Mouse (Mus musculus) left cerebral cortex, adult 9 months (tissue): ENCODE measurements around the gene Suox.
"Not testable (repeated sequence)": the region's sequence is repeated elsewhere in the genome, so short reads cannot be mapped to it uniquely, and the experiment has no call there.

Source experiments
- DNase-seq, 2 experiments: peaks; one replicate each; pipeline ENCODE4 v3.0.0; 2022; ENCODE audit warnings: low spot score in 2 of 2

Suox gene

GRCm38 (mm10) chr10:128664808-128665207 lies 9.1 kb downstream of the Suox start:
- no peak for DNase-seq

- DNase-seq: no peak
These were observed 10.2 kb downstream of the Suox start for GRCm38 (mm10) chr10:128663441-128664220.

DNA sequence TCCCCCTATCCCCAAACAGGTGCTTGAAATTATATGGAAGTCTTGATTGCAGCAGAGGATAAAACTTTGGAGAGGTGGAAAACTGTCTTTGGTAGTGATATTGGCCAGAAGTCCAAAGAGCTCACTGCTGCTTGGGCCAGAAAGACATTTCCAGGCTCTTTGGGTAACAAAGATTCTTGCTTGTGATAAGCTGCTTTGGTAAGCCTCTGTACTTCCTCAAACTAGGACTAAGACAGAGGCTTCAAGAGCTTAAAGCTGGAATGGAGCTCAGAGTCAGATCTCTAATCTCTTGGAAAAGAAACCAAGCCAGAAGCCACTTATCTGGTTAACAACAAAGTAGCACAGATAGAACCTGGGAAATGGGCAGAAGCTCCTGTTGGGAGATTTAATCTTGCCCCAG lies 11.4 kb downstream of the Suox start:
- no peak for DNase-seq

DNA sequence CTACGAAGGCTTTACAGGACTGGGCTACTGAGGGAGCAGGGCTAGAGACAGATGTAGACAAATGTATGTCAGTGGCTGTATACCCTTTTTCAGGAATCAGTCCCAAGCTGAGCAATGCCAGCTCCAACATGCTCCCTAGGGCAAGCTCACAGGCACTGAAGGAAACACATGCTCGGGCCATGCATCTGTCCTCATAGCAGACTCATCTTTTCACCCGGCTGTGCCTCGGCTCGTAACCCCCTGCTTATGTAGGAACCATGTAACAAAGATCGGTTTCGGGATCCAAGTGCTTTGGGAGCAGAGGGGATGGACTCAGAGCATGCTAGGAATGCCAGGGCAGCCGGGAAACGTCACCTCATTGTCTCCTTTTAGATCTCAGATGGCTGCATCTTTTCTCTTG lies 14.4 kb downstream of the Suox start:
- no peak for DNase-seq

GRCm38 (mm10) chr10:128657844-128658243 lies 16.0 kb downstream of the Suox start:
- no peak for DNase-seq

- DNase-seq: no peak
These were observed 17.1 kb downstream of the Suox start for GRCm38 (mm10) chr10:128656731-128657130.

DNA sequence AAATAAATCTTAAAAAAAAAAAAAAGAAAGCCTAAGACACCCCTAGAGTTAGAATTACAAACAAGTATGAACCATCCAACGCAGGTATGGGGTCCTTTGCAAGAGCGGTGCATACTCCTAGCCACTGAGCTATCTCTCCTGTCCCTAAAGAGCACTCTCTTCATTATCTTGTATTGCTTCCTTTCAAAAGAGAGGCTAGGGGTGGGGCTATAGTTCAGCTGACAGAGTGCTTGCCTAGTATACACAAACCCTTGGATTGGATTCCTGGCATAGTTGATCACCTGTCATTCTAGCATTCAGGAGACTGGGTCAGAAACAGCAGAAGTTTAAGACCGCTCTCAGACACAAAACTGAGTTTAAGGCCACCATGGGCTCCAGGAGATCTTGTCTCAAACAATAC lies 18.6 kb downstream of the Suox start:
- no peak for DNase-seq

DNA sequence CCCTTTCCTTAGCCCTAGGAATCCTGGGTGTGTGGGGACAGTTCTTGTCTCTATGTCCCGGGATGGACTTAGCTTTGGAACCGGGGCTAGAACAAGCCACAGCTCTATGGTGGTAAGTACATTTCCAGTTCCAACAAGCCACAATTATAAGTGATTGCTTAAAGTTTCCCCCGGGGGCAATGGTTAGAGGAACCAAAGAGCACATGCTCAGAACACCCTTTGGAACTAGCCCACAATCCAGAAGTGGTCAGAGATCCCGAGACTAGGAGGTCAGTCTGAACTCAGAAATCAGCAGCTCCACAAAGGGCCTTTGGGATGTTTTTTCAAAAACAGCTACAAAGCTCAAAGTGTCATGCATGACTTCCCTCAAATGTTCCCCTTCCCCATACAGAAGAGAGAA lies 20.0 kb downstream of the Suox start:
- DNase-seq: no peak

DNA sequence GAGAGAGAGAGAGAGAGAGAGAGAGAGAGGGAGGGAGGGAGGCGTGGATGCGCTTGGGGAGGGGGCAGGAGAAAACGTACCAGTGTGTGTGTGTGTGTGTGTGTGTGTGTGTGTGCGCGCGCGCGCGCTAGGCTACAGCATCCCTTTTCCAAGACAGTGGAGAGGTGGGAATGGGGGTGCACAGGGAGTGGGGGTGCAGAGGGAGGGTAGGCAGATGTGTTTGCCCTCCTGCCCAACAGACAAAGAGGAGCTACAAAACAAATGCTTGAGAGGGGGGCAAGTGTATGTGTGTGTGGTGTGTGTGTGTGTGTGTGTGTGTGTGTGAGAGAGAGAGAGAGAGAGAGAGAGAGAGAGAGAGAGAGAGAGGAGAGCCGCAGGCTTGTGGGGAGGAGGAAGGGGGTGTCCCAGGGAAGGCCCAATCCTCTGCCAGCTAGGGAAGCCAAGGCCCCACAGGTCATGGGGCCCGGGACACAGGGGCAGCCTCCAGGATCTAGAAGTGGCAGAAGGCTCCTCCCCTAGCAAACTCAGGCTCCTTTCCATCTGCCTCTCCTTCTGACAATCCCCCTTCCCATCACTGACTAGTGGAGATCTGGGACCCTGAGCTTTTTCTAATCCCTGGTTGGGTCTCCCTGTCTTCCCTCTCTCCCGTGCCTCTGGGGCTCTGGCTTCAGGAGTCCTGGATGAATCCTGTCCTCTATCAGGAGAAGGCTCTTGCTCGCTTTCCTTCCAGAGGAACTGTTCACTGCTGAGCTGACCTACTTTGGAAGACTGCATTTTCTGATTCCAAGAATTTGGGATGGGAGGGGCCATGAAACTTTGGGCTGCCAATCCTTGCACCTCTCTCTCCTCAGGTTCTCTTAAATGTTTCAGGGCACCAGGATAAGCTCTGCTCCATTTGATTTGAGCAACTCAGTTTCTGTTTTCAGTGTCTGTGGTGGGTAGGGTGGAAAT lies 27.5 kb downstream of the Suox start:
- peak in 1 of 2 experiments; percentile 29 for DNase-seq

- DNase-seq: peak in 1 of 2 experiments; percentile 34
These were observed 28.5 kb downstream of the Suox start, which contains the start of gene Ikzf4 for GRCm38 (mm10) chr10:128645111-128646011. Ikzf4 (minus strand) TSS chr10:128645991.

GRCm38 (mm10) chr10:128642749-128643148 lies 31.1 kb downstream of the Suox start:
- DNase-seq: no peak

DNA sequence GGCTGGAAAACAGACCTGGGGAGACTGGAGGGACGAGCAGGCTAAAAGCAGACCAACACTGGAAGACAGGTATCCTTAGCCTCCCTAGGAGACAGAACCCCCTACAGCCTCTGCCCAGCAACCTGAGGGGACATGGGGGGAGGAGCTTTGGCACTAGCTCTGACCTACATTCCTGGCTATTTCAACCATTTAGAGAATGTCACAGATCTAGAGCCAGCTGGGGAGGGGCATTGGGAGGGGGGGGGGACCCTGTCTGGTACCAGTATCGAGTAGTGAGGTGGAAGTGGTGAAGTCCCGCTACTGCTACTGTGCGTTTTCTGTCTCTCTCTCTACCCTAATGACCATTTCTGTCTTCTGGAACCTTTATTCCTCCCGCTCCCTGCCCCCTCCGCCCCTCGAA lies 32.0 kb downstream of the Suox start:
- no peak for DNase-seq

GRCm38 (mm10) chr10:128640891-128641290 lies 33.0 kb downstream of the Suox start:
- DNase-seq: no peak

DNA sequence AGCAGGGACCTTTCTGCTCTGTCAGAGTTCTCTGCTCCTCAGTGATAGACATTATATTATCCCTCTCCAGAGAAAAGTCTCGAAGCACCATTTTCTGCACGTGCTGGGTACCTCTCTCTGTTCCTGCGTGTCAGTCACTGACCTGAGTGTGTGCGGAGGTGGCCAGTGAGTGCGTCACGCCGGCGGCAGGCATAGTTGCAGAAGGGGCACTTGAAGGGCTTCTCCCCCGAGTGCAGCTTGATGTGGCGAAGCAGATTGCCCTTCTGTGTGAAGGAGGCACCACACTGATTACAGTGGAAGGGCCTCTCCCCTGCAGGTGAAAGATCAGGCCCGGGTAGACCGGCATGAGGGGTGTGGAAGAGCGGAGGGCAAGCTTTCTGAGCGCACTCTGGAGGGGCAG lies 33.9 kb downstream of the Suox start:
- no peak for DNase-seq

DNA sequence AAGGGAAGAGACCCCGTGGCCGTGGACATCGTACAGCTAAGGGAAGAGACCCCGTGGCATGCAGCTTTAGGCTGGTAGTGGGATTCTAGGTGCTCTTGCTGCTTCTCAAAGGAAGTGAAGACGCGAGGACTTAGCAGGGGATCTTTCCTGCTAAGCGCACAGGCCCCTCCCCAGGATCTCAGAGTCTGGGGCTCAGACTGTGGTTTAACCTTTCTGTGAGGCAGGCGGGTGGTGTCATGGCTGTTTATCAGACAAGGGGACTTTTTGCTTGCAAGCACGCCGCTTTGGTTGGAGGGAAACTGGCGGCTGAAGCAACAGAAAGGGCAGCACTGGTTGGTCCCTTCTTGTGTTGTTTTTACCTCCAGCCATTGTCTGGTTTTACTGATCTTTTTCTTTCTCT lies 36.9 kb downstream of the Suox start:
- DNase-seq: no peak

DNA sequence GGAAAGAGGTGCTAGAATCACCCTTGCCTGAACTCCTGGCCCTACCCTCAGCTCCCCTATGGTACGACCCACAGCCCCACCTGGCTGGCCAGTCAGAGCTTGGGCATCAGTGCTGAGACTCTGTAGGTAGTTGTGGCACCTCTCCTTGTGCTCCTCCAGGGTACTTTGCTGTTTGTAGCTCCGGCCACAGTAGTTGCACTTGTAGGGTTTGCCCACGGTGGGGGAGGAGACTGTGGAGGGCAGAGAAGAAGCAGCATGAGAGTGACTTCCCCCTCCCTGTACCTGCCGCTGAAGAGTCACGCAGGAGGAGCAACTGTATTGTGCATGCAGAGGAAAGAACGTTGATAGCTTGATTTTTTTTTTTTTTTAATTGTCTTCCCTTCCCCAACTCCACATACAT lies 37.3 kb downstream of the Suox start:
- DNase-seq: no peak

DNA sequence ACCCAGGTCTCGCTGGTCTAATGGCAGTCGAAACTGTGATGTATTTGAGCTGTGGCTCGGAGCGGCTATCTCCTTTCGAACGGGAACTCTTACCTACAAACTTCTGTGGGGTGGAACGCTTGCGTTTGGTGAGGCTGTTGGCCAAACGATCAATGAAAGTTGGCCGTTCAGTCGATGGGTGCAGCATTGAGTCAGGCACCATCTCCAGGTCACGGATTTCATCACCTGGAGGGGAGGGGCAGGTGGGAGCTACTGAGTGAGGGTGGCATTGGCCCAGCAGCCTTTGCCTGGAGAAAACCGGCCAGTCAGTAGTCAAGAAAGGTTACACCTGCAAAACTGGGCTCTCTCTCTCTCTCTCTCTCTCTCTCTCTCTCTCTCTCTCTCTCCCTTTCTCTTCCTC lies 38.2 kb downstream of the Suox start:
- no peak for DNase-seq

DNA sequence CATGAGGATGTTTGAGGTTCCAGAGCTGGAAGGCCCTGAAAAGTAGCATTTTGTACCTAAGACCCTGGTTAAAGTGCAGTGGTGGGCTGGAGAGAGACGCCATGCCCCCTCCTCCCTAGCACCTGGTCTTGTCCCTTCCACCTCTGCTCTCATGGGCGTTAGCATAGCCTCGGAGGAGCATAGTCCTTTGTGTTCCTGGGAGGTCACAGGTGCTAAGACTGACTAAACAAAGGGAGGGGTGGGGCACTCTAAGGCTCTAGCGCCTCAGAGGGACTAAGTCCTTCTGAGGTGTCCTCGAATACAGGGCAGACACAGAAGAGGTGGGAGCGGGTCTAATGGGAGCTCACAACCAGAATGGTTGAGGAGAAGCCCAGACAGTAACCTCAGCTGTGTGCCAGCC lies 42.3 kb downstream of the Suox start:
- DNase-seq: no peak

DNA sequence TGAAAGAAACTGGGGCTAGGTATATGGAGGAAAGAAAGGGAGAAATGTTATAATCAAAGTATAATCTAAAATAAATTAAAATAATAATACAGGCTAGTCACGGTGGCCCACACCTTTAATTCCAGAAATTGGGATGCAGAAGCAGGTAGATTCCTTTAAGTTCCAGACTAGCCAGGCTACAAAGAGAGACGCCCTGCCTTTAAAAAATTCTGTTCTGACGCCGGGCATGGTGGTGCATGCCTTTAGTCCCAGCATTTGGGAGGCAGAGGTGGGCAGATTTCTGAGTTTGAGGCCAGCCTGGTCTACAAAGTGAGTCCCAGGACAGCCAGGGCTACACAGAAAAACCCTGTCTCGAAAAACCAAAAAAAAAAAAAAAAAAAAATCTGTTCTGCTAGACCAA lies 43.6 kb downstream of the Suox start:
- not testable (repeated sequence) for DNase-seq

DNA sequence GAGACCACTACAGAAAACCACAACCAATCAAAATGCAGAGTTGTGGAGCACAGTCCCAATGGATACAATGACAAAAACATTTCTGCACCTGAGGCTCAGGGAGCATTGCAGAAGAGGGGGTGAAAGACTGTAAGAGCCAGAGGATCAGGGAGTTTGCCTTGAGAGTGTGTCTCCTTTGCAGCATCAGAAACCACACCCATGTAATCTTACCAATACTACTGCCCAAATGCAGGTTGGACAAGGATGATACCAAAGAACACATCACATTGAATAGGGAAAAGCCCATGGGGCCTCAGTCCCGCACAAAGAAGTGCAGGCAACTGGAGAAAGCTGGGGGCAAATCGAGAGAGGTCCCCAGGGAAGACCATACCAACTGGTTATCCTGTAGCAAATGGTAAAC lies 44.1 kb downstream of the Suox start:
- no peak for DNase-seq

DNA sequence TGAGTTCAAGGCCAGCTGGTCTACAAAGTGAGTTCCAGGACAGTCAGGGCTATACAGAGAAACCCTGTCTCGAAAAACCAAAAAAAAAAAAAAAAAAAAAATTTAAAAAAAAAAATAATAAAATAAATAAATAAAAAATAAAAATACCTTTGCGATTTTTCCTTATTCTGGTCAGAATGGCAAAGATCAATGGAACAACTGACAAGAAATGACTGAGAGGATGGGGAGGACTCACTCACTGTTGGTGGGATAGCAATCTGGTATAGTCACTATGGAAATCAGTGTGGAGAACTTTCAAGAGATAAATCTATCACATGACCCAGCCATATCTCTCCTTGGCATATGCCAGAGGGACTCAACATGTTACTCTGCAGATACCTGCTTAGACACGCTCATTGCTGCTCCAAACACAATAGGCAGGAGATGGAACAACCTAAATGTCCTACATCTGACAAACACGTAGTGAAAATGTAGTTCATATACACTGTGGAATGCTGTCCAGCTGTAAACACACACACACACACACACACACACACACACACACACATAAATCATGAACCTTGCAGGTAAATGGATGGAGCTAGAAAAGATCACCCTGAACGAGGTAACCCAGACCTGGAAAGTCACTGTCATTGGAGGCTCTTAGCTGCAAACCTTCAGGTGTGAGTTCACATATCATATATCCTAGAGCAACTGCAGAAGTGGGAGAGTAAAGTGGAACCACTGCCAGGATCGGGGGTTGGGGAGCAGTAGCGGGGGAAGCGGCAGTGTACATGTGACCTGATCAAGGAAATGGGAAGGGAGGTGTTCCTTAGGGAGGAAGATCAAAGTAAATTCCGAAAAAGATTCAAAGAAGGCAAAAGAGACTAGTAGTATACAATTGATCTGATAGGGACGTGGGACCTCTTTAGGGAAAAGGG lies 46.2 kb downstream of the Suox start:
- DNase-seq: no peak
